Mouse (Mus musculus) intestine, postnatal 0 days (tissue): Measurements from ENCODE around the gene Zcchc10. TPM values are rescaled to one million over a fixed set of nuclear protein-coding genes. Genes with fewer than 3 reads are reported as not detected.
"Not testable (repeated sequence)": the region's sequence is repeated elsewhere in the genome, so short reads cannot be mapped to it uniquely, and the experiment has no call there.

Experiments used
- ATAC-seq: fragments of 200-750 bp; cut with Nextera tagmentation; 2 replicates; pipeline ENCODE4 v1.8.0; 2017; ENCODE audit warnings: mild to moderate bottlenecking, moderate TSS enrichment, moderate library complexity
- H3K27ac ChIP-seq: fragments of 300-500 bp; sonication (generic); 2 replicates; pipeline ENCODE4 v1.5.1; 2014; ENCODE audit warnings: mild to moderate bottlenecking, low read depth, low read length, moderate library complexity
- H3K27me3 ChIP-seq: fragments of 300-500 bp; sonication (generic); replicated peaks from 2 replicates; pipeline ENCODE4 v1.6.1; 2014; ENCODE audit warnings: low read length, mixed read lengths; ENCODE audit not compliant: control insufficient read depth, insufficient read depth
- H3K36me3 ChIP-seq: fragments of 300-500 bp; sonication (generic); 2 replicates; pipeline ENCODE4 v1.6.1; 2014; ENCODE audit warnings: mild to moderate bottlenecking, moderate library complexity; ENCODE audit not compliant: control insufficient read depth, insufficient read depth
- H3K4me1 ChIP-seq: fragments of 300-500 bp; sonication (generic); replicated peaks from 2 replicates; pipeline ENCODE4 v1.6.1; 2014; ENCODE audit warnings: antibody characterized with exemption, low read length, mixed read lengths; ENCODE audit not compliant: control insufficient read depth, insufficient read depth
- H3K4me2 ChIP-seq: fragments of 300-500 bp; sonication (generic); replicated peaks from 2 replicates; pipeline ENCODE4 v1.6.1; 2014; ENCODE audit warnings: low read depth, mild to moderate bottlenecking, moderate library complexity
- H3K4me3 ChIP-seq: fragments of 300-500 bp; sonication (generic); 2 replicates; pipeline ENCODE4 v1.5.1; 2014; ENCODE audit warnings: low read depth, low read length
- H3K9ac ChIP-seq: fragments of 300-500 bp; sonication (generic); 2 replicates; pipeline ENCODE4 v1.6.1; 2014; ENCODE audit warnings: mild to moderate bottlenecking, low read depth, low read length
- H3K9me3 ChIP-seq: fragments of 300-500 bp; sonication (generic); 2 replicates; pipeline ENCODE4 v1.6.1; 2016; ENCODE audit warnings: mixed run types; ENCODE audit not compliant: control insufficient read depth
- CTCF ChIP-seq: sonication (generic); IDR thresholded peaks from 2 replicates; pipeline ENCODE4 v1.5.1; 2016; ENCODE audit warnings: low read depth, mild to moderate bottlenecking, control low read depth, antibody characterized with exemption, moderate library complexity
- WGBS: fragments of 180-500 bp; shearing (Covaris S2); extraction: QIAGEN DNeasy Blood & Tissue Kit; methylation state at CpG from one replicate; pipeline ENCODE4 v1.1.7; 2014; 5-methylcytosine and 5-hydroxymethylcytosine counted together
- polyA plus RNA-seq: library from polyadenylated mRNA; unstranded; fragments of >200 nt; fragmentation: Nextera tagmentation; extraction: Ambion mirVana; gene quantifications from 2 replicates; pipeline ENCODE4 v1.2.1, GENCODE M21; 2015

Zcchc10 gene
- polyA plus RNA-seq: 10.1 and 10.8 TPM in 2 replicates

DNA sequence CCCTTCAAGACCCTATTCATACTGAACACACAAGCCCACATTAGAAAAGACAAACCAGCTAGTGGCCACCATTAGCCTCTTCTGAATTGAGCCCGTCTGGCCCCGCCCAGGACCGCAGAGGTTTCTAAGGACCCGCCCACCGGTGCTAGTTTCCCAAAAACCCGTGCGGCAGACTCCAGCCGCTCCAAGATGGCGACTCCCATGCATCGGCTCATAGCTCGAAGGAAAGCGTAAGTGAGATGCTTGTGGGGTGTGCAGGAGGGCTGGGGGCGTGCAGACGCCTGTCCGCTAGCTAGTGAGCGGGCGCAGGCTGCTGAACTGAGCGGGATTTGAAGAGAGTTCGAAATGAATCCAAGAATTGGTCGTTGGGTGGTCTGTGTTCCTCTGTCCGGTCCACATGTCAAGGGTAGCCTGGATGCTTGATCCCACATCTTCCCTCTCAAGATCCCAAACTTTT is at the start of gene Zcchc10:
Zcchc10 (plus strand) TSS at position 168 of the 457 bp plus-strand sequence.
- peak within 1 kb of the TSS; percentile 28; the same call in 1 of the 2 replicates for H3K27ac ChIP-seq
- peak within 1 kb of the TSS; percentile 79 for H3K9ac ChIP-seq
- H3K4me1 ChIP-seq: no peaks in the 10 kb centered on the region
- WGBS: under 1% methylated on average over 21 of the region's 21 CpGs
- peak within 1 kb of the TSS; percentile 86 for H3K4me2 ChIP-seq
- H3K9me3 ChIP-seq: no peaks in the 10 kb centered on the region
- H3K4me3 ChIP-seq: peak within 1 kb of the TSS; percentile 71
- no peak for TF ChIP-seq CTCF
- H3K27me3 ChIP-seq: no peaks in the 10 kb centered on the region
- peaks cover 17% of the 10 kb centered on the region for H3K36me3 ChIP-seq
- ATAC-seq: peak; percentile 82

DNA sequence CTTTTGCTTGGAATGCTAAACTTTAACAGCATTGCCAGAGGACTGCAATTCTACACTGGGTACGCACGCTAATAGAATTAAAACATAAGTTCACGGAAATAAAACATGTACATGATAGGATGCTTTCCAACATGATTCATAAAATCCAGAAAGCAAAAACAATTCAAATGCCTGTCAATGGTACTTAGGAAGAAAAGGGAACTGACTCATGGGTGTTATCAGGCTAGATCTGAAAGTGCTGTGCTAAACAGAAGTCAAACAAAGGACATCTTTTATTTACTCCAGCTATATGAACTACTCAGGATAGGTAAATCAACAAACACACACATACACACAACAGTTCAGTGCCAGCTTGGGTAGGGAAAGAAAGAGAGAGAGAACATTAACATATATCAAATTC is 49.1 kb upstream of the Zcchc10 start:
- Histone ChIP-seq H3K4me1 (no peaks in the 10 kb centered on the region), H3K27ac (no peak overlapping the region), H3K4me2 (no peak overlapping the region), H3K9me3 (no peaks in the 10 kb centered on the region), H3K9ac (no peak overlapping the region), H3K36me3 (peaks cover 72% of the 10 kb centered on the region), H3K27me3 (no peaks in the 10 kb centered on the region), H3K4me3 (no peak overlapping the region)
- TF ChIP-seq CTCF: no peak
- ATAC-seq: no peak
- WGBS: 96% methylated on average over 3 of the region's 3 CpGs

DNA sequence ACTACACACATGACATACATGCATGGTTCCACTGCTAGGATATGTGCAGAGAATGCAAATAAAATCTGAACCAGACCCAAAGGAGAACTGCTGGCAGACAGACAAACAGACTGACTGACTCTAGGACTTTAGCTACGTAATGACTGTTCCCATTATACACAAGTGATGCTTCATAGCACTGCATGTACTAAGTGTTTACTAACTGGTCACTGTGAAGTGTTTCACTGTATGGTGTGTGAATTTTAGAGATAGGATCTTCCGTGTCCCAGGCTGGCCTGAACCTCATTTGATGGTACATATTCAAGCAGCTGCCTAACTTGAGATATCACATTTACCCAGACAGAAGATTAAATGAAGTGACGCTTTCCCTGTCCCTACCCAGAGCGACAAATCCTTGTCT is 46.1 kb upstream of the Zcchc10 start:
- peaks cover 73% of the 10 kb centered on the region for H3K36me3 ChIP-seq
- no peak overlapping the region for H3K4me2 ChIP-seq
- no peak for TF ChIP-seq CTCF
- no peaks in the 10 kb centered on the region for H3K9me3 ChIP-seq
- 88% methylated on average over 4 of the region's 4 CpGs for WGBS
- no peaks in the 10 kb centered on the region for H3K4me1 ChIP-seq
- no peak overlapping the region for H3K27ac ChIP-seq
- no peak for ATAC-seq
- H3K27me3 ChIP-seq: no peaks in the 10 kb centered on the region
- no peak overlapping the region for H3K4me3 ChIP-seq
- H3K9ac ChIP-seq: no peak overlapping the region

DNA sequence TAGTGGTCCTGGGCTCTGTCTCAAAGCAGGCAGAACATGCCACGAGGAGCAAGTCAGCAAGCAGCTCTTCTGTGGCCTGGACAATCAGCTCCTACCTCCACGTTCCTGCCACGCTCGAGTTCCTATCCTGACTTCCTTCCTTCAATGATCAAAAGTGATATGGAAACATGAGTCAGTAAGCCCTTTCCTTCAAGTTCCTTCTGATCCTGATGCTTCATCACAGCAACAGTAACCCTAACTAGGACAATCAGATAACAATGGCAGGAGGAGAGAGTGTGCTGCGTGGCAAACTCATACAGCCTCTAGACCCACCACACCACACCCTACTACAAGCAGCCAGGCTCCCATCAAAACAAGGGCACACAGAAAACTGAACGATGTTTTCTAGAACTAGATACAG is 38.6 kb upstream of the Zcchc10 start:
- Histone ChIP-seq H3K27me3 (no peaks in the 10 kb centered on the region), H3K27ac (no peak overlapping the region), H3K4me3 (no peak overlapping the region), H3K4me2 (no peak overlapping the region), H3K36me3 (peaks cover 92% of the 10 kb centered on the region), H3K9me3 (no peaks in the 10 kb centered on the region), H3K4me1 (no peaks in the 10 kb centered on the region), H3K9ac (no peak overlapping the region)
- no peak for TF ChIP-seq CTCF
- ATAC-seq: no peak
- WGBS: 78% methylated on average over 6 of the region's 6 CpGs

DNA sequence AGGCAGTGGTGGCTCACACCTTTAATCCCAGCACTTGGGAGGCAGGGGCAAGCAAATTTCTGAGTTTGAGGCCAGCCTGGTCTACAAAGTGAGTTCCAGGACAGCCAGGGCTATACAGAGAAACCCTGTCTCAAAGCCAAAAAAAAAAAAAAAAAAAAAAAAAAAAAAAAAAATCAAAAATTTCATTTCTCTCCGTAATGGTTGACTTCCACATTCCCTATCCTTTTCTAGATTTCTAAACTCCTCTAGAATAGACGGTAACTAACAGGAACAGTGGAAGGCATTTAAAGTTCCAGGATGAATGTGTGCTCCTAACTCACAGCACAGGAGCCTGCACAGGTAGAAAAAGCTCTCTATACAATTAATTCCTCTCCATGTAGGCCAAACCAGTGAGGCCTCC is 34.3 kb upstream of the Zcchc10 start:
- H3K4me1 ChIP-seq, H3K4me3 ChIP-seq, H3K4me2 ChIP-seq, H3K9me3 ChIP-seq, H3K27me3 ChIP-seq, ATAC-seq, H3K27ac ChIP-seq, H3K9ac ChIP-seq: not testable (repeated sequence)
- peaks cover 62% of the 10 kb centered on the region for H3K36me3 ChIP-seq
- WGBS: 90% methylated on average over 2 of the region's 2 CpGs

DNA sequence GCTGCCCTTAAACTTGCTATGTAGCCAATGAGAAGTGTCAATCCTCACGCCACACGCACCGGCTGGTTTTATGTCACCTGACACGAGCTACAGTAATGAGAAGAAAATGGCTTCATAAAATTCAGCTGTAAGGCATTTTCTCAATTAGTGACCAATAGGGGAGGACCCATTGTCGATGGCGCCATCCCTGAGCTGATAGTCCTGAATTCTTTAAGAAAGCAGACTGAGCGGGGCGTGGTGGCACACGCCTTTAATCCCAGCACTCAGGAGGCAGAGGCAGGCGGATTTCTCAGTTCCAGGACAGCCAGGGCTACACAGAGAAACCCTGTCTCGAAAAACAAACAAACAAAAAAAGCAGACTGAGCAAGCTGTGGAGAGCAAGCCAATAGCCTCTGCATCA is 33.6 kb upstream of the Zcchc10 start:
- no peaks in the 10 kb centered on the region for H3K27me3 ChIP-seq
- no peak overlapping the region for H3K27ac ChIP-seq
- peaks cover 56% of the 10 kb centered on the region for H3K36me3 ChIP-seq
- H3K9me3 ChIP-seq: no peaks in the 10 kb centered on the region
- H3K9ac ChIP-seq: no peak overlapping the region
- no peaks in the 10 kb centered on the region for H3K4me1 ChIP-seq
- TF ChIP-seq CTCF: no peak
- no peak overlapping the region for H3K4me2 ChIP-seq
- WGBS: 93% methylated on average over 11 of the region's 11 CpGs
- ATAC-seq: no peak
- H3K4me3 ChIP-seq: no peak overlapping the region

DNA sequence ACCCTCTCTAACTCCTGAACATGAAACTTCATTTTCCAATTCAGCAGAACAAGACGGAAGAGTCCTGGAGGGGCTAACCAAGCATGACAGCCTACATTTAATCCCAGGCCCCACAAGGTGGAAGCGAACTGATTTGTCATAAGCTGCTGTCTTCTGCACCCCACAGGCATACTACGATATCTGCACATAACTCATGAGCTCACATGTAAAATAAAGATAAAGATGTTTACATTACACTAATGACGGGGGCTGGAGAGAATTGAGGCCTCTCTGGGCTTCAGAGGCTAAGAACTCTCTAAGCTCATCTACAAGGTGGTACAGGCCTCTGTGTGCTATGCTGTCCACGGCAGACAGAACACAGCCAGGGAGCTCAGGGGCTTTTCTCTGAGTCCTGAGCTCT is 30.0 kb upstream of the Zcchc10 start:
- H3K4me3 ChIP-seq: no peak overlapping the region
- peaks cover 21% of the 10 kb centered on the region for H3K36me3 ChIP-seq
- H3K4me1 ChIP-seq: 0 out of 2 replicates have a peak, but pooled peaks cover 2% of the 10 kb centered on the region
- no peak overlapping the region for H3K9ac ChIP-seq
- no peak overlapping the region for H3K27ac ChIP-seq
- no peak overlapping the region for H3K4me2 ChIP-seq
- TF ChIP-seq CTCF: no peak
- 43% methylated on average over 5 of the region's 5 CpGs for WGBS
- no peak for ATAC-seq
- H3K9me3 ChIP-seq: no peaks in the 10 kb centered on the region
- no peaks in the 10 kb centered on the region for H3K27me3 ChIP-seq
